Mouse (Mus musculus): Measurements from ENCODE around the gene Ankrd65.

DNA sequence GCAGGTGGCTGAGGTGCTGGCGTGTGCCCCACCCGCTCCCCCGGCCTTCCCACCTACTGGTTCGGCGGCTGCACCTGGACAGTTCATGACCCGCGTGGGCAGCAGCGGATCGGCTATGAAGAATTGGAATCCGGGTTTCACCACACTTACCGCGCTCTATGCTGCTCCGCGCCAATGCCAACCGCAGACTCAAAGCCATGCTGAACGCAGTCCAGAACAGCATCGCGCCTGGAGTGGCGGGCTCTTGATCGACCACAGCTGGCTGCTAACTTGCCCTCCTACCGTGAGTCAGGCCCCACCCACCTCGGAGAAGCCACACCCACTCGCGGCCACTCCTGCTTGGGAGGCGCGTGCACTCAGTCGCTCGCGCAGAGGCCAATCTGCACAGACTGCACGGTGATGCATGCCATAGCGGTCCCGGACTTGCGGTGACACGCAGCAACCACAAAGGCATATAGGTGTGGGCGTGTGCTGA lies 15.9 kb upstream of the Ankrd65 start, which contains the start of gene Vwa1:
- no peak for TF ChIP-seq JUND (IDR thresholded peaks at IDR 0.05; ENCODE audit: low read depth, low read length)
- no peak for TF ChIP-seq CTCF (IDR thresholded peaks at IDR 0.05 in 2 of 3, conservative IDR thresholded peaks at IDR 0.05 in 1 of 3; ENCODE audit: control insufficient read depth in 1 of 3, insufficient read depth in 1 of 3, low read depth in 2 of 3, low read length in 3 of 3, poor library complexity in 1 of 3, severe bottlenecking in 1 of 3)
- no peak for TF ChIP-seq HCFC1 (IDR thresholded peaks at IDR 0.05; ENCODE audit: low read depth, low read length)
- peak; percentile 57; the same call in 1 of the 2 replicates for TF ChIP-seq MAX (IDR thresholded peaks at IDR 0.05; ENCODE audit: low read length)
- TF ChIP-seq POLR2A (IDR thresholded peaks at IDR 0.05; ENCODE audit: control insufficient read depth in 1 of 2, insufficient read depth in 1 of 2, low read depth in 1 of 2, low read length in 2 of 2, poor library complexity in 1 of 2): no peak
- no peak for TF ChIP-seq UBTF (IDR thresholded peaks at IDR 0.05; ENCODE audit: borderline replicate concordance, insufficient read depth, low read depth, low read length)
- no peak for TF ChIP-seq MAZ (IDR thresholded peaks at IDR 0.05; ENCODE audit: low read depth, low read length)
- no peak for TF ChIP-seq POLR2AphosphoS2 (IDR thresholded peaks at IDR 0.05; ENCODE audit: low read length)
- TF ChIP-seq ETS1 (IDR thresholded peaks at IDR 0.05; ENCODE audit: low read depth, low read length): no peak
- TF ChIP-seq ZMIZ1 (IDR thresholded peaks at IDR 0.05; ENCODE audit: low read depth, low read length): no peak

All from MEL (cell line).